Mouse (Mus musculus) retina, adult 2 months (tissue): ENCODE results near the gene Gm28230.

Experiments used
- DNase-seq: peaks from one replicate; pipeline ENCODE4 v3.0.0-alpha.2; 2012; ENCODE audit warnings: low read depth, low spot score

Gene Gm28230

GRCm38 (mm10) chr2:74724244-74725015 is 2.1 kb upstream of the Gm28230 start:
- no peak for DNase-seq

- no peak for DNase-seq
These were observed 1.4 kb upstream of the Gm28230 start for GRCm38 (mm10) chr2:74725171-74725570.

- DNase-seq = no peak
These were observed 578 bp downstream of the Gm28230 start for GRCm38 (mm10) chr2:74726973-74727639.

GRCm38 (mm10) chr2:74727640-74728302 is 1.2 kb downstream of the Gm28230 start:
- DNase-seq = no peak

- DNase-seq = no peak
These were observed 1.8 kb downstream of the Gm28230 start for GRCm38 (mm10) chr2:74728303-74728680.

GRCm38 (mm10) chr2:74730331-74730730 is 3.8 kb downstream of the Gm28230 start:
- DNase-seq = no peak

GRCm38 (mm10) chr2:74731055-74731454 is 4.5 kb downstream of the Gm28230 start:
- no peak for DNase-seq

GRCm38 (mm10) chr2:74731799-74732512 is 5.4 kb downstream of the Gm28230 start:
- DNase-seq = no peak

GRCm38 (mm10) chr2:74732513-74733316 is 6.2 kb downstream of the Gm28230 start:
- DNase-seq = no peak

- no peak for DNase-seq
These were observed 6.8 kb downstream of the Gm28230 start for GRCm38 (mm10) chr2:74733317-74733661.

- DNase-seq = no peak
These were observed 7.2 kb downstream of the Gm28230 start for GRCm38 (mm10) chr2:74733765-74734164.

- DNase-seq = no peak
These were observed 7.9 kb downstream of the Gm28230 start for GRCm38 (mm10) chr2:74734451-74734850.

- no peak for DNase-seq
These were observed 8.7 kb downstream of the Gm28230 start for GRCm38 (mm10) chr2:74734996-74735811.

- no peak for DNase-seq
These were observed 9.5 kb downstream of the Gm28230 start for GRCm38 (mm10) chr2:74735851-74736687.

- DNase-seq = no peak
These were observed 10.4 kb downstream of the Gm28230 start for GRCm38 (mm10) chr2:74736688-74737577.

GRCm38 (mm10) chr2:74737578-74738070 is 11.1 kb downstream of the Gm28230 start:
- no peak for DNase-seq

GRCm38 (mm10) chr2:74738623-74739475 is 12.3 kb downstream of the Gm28230 start:
- DNase-seq = no peak
